Mouse (Mus musculus) layer of hippocampus, adult 9-11 months (tissue): Measurements from ENCODE around the gene Mapk1ip1l.
"Not testable (repeated sequence)": the region's sequence is repeated elsewhere in the genome, so short reads cannot be mapped to it uniquely, and the experiment has no call there.

Experiments used
- DNase-seq: peaks from one replicate; pipeline ENCODE4 v3.0.0; 2022

Gene Mapk1ip1l

DNA sequence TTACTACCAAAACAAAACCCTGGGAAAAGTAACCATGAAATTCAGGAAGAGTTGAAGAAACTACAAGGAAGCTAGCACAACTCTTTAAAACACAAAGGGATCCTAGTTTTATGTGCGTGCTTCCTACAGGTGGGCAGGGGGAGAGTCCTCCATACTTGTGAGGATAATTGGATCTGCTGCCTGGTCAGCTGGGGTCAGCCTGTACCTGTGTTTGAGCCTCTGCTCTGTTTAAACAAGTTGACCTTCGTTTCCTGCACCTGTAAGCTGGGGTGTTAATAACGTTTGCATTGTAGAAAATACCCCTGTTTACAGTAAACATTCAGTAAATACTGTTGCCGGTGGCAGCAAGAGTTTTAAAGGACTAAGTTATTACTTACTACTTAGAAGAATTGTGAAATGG, 7.9 kb downstream of the Mapk1ip1l start:
- no peak for DNase-seq

DNA sequence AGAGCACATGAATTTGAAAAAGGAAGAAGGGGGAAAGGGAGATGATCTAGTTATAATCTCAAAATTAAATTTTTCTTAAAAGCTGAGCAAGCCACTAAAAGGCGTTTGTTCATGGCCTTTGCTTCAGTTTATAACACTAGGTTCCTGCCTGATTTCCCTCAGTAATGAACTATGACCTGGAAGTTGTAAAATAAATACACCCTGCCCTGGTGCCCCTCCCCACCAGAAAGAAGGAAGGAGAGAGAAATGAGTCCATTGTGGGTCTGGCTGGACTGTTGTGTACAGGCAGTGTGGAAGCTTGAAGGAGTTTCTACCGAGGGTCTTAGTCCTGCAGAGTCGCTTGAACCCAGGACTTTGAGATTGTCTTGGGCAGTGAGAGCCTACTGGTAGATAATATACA, 9.6 kb downstream of the Mapk1ip1l start:
- no peak for DNase-seq

- no peak for DNase-seq
Observed at GRCm38 (mm10) chr14:47309061-47309460, 11.0 kb downstream of the Mapk1ip1l start.

DNA sequence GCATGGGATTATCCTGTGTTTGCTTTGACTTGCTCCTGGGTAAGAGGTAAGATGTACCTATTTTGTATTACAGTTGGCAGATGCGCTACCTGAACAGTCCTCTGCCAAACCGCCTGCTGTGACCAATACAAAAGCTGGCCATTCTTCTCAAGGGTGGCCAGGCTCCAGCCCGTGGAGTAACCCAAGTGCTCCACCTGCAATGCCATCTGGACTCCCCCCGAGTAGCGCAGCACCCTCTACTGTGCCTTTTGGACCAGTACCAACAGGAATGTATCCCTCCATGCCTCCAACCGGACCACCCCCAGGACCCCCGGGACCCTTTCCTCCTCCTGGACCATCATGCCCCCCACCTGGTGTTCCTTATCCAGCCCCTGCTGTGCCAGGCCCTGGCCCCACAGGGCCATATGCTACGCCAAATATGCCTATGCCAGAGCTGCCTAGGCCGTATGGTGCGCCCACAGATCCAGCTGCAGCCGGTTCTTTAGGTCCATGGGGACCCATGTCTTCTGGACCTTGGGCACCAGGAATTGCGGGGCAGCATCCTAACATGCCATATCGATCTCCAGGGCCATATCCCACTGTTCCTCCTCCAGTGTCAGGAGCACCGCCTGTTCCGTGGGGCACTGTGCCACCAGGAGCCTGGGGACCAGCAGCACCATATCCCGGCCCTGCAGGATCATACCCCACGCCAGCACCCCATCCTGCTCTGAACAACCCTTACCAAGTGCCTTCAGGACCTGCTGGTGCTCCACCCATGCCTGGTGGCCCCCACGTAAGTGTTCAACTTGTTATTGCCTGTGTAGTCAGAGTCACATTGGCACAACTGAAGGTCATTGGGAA, 12.5 kb downstream of the Mapk1ip1l start:
- no peak for DNase-seq

DNA sequence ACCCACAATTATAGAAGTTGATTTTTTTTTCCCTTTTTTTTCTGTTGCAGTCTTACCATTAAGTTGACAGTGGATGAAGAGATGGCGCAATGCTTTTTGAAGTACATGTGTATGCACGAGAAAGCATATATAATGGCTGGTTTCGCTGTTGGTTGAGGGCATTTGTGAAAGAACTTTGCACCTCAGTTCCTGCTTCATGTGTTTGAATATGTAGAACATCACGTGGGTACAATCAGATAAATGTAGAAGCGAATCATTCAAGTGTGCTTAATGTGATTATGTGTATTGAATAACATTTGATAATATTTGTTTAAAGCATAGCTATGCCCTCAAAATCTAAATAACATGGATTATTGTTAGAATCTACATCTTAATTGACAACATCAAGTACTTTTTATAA, 21.3 kb downstream of the Mapk1ip1l start:
- no peak for DNase-seq

GRCm38 (mm10) chr14:47321581-47321980, 23.5 kb downstream of the Mapk1ip1l start:
- DNase-seq, result not testable (repeated sequence)

DNA sequence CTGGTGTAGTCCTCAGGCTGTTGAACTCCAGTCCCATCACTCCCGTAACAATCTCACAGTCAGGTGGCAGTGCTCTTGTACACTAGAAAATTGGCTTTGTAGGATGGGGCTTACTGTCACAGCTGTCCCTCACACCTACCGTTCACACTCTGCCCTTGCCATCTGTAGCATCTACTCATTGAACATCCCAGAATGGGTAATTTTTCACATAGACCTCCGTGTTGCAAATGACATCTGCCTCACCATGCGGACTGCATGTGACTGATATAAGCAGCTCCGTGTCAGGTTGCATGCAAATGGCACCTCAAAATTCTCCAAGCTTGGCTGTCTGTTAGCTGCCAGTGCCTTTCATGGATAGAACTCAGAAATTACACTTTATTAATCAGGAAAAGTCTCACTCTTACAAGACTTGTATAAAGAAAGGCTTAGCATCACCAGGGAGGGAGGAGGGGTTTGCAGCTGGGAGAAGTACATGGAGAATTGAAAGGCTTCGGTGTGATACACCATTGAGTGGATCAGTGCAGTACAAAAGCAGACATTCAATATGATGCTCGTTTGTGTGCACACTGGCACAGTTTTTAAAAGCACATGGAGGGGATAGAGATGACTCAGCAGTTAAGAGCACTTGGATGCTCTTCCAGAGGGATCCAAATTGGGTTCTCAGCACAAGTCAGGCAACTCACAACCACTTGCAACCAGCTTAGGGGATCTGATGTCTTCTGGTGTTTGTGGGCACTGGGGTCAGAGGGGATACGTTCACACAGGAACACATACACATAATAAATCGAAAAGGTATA, 28.1 kb downstream of the Mapk1ip1l start:
- peak; percentile 51 for DNase-seq

GRCm38 (mm10) chr14:47327347-47327746, 29.3 kb downstream of the Mapk1ip1l start:
- no peak for DNase-seq

- DNase-seq, result no peak
Observed at GRCm38 (mm10) chr14:47331920-47332319, 33.9 kb downstream of the Mapk1ip1l start.

DNA sequence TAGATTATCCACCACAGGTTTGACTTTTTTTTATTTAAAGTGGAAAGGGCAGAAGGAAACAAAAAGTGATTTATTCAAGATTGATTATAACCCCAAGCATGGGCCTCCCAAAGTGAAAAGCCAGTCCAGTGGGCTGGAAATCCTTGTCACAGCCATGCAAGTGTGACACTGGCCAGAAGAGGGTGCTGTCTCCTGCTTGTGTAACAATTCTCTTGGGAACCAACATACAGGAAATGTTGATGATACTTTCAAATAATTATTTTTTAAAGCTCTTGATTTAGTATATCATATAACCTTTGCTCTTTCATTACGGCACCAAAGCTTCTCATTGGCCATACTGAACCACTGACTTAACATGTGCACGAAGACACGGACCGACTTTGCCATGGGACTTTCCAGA, 36.8 kb downstream of the Mapk1ip1l start:
- DNase-seq, result peak; percentile 49

- DNase-seq, result no peak
Observed at GRCm38 (mm10) chr14:47335300-47335699, 37.2 kb downstream of the Mapk1ip1l start.

DNA sequence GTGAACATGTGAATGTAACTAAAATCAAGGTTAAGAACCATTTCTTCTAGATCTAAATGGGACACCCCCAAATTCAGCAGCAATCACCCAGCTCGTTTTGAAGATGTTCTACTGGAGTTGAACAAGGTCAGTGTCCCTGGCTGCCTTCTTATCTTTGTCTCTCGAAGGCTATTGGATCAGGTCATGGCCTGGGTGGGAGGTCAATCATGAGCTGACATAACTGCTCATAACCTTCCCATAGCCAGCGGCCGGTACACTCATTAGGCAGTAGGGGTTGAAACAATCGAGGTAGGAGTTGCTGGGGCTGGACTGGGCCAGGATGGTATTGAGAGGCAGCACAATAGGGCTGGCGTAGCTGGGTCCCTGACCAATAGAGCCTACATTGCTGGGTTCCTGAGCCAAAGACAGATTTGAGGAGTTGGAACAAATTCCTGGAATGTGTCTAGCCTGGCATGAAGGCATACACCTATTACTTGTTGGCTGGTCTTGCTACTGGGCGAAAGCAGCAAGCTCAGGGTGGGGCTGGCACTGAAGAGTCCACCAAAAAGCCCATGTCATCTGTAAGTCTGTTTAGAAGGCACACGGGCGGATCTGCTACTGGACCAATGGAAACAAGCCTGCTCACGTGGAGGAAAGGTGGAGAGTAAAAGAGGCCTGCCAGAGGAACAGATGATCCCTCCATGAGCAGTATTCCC, 42.3 kb downstream of the Mapk1ip1l start:
- DNase-seq, result no peak

GRCm38 (mm10) chr14:47341811-47342291, 43.8 kb downstream of the Mapk1ip1l start:
- peak; percentile 65 for DNase-seq

- DNase-seq, result no peak
Observed at GRCm38 (mm10) chr14:47346715-47347114, 48.6 kb downstream of the Mapk1ip1l start.

- no peak for DNase-seq
Observed at GRCm38 (mm10) chr14:47350974-47351373, 52.9 kb downstream of the Mapk1ip1l start.

GRCm38 (mm10) chr14:47352272-47352671, 54.2 kb downstream of the Mapk1ip1l start:
- no peak for DNase-seq

DNA sequence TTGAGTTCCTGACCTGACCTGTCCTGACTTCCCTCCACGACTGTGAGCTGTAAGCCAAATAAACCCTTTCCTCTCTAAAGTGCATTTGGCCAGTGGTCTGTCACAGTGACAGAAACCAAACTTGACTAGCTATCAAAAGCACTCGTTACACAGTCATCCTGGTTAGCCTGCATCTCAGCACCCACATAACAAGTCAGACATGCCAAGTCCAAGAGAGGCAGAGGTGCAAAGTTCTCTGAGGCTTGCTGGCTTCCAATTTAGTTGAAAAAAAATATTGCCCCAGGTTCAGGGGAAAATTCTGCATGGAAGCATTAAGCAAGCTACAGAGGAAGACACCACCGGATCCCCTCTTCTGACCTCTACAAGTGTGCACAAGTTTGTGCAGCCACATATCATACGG, 55.2 kb downstream of the Mapk1ip1l start:
- DNase-seq, result no peak

- no peak for DNase-seq
Observed at GRCm38 (mm10) chr14:47354111-47354577, 56.1 kb downstream of the Mapk1ip1l start.

DNA sequence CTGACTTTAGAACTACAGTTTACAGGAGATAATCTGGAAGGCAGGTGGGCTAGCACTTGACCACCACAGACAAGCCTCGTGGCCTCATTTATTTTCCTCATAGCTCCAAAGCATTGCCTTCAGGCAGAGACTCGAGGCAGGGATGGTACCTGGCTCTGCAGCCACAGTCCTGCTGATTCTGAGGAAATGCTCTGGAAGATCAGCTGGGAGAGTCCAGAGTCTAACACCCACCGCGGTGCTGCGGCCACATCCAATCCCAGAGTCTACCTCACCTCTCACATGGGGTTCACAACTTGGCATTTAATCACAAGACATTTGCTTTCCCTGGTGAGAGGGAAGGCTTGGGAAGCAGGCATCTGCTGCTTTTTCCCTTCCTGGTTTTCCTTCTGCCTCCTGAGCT, 56.9 kb downstream of the Mapk1ip1l start:
- no peak for DNase-seq

DNA sequence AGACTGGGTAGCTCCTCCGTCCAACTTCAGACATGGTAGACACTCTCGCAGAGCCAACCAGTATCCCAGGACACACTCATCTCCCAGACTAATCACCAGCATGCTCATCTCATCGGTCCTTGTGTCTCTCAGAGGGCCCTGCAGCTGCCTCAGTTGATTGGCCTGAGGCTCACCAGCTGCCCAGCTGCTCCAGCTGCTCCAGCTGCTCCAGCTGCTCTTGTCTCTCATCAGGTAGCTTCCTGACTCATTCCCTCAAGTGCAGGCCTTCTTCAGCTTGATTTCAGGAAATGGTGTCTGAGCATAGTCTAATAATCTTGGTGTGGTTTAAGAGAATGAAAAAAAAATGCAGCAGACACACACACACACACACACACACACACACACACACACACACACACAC, 58.6 kb downstream of the Mapk1ip1l start:
- no peak for DNase-seq

DNA sequence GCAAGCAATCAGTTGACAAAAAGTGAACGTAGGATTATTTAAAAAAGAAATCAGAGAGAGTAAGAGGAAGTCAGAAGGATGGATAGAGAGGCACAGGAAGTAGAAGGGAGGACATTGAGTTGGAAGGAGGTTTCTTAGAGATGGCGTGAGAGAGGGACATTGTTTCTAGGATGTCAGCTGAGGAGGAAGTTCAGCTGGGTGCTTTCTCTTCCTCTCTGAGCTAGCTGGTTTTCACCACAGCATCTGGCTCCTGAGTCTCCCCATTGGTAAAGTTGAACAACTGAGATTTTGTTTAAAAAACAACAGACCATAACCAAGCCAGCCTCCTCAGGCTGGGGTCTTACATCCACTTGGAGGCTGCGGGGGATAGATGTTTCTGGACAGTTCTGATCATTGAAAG, 61.5 kb downstream of the Mapk1ip1l start:
- DNase-seq, result no peak

- DNase-seq, result no peak
Observed at GRCm38 (mm10) chr14:47361418-47361817, 63.4 kb downstream of the Mapk1ip1l start.

GRCm38 (mm10) chr14:47361899-47362298, 63.8 kb downstream of the Mapk1ip1l start:
- peak; percentile 34 for DNase-seq
